ENCODE assay signal across 16 mouse cellular contexts in the genomic region with DNA sequence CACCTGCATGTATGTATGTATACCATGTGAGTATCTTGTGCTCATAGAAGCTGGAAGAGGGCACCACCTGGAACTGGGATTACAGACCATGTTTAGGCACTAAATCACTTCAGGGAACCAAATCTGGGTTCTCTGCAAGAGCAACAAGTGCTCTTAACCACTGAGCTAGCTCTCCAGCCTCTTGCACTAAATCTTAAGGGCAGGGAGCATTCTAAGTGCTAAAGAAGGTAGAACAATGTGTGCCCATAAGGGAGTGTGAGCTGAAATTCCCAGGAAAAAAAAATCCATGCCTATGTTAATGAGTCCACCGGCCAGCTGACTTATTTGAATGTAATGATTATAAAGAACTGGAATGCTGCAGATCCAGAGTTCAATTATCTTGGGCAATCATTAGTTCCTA.
"Had no signal": no experiment of that assay in that cellular context is flagged by ENCODE, and none has a peak within 500 bp of the region (broad histone marks: within the 10 kb centered on the region; RNA-seq: fewer than 3 reads in every experiment).

No protein-coding gene starts in this region.

- DNase-seq: lung, adult 2 months; right cerebral cortex, postnatal 14 days; thymus, adult 2 months; thymus, postnatal 25 days; thymus, postnatal 4 days had no signal

- ATAC-seq: midbrain, embryonic 13.5 days; midbrain, embryonic 15.5 days had no signal

- H3K4me1 ChIP-seq: lung, embryonic 15.5 days; megakaryocyte, embryonic 14.5 days; midbrain, embryonic 13.5 days; midbrain, embryonic 15.5 days; neural tube, embryonic 12.5 days; stomach, embryonic 15.5 days had no signal

- H3K9ac ChIP-seq: liver, embryonic 14.5 days; lung, embryonic 15.5 days; midbrain, embryonic 13.5 days; midbrain, embryonic 15.5 days; neural tube, embryonic 12.5 days; stomach, embryonic 15.5 days had no signal

- H3K36me3 ChIP-seq: lung, embryonic 15.5 days; midbrain, embryonic 13.5 days; midbrain, embryonic 15.5 days; neural tube, embryonic 12.5 days; stomach, embryonic 15.5 days had no signal

- H3K27ac ChIP-seq: liver, embryonic 14.5 days; lung, embryonic 15.5 days; macrophage; midbrain, embryonic 13.5 days; midbrain, embryonic 15.5 days; neural tube, embryonic 12.5 days; stomach, embryonic 15.5 days; stomach, postnatal 0 days had no signal

- H3K4me3 ChIP-seq: lung, embryonic 15.5 days; megakaryocyte, embryonic 14.5 days; midbrain, embryonic 13.5 days; midbrain, embryonic 15.5 days; neural tube, embryonic 12.5 days; stomach, embryonic 15.5 days had no signal

- H3K9me3 ChIP-seq: lung, embryonic 15.5 days; megakaryocyte, embryonic 14.5 days; midbrain, embryonic 13.5 days; midbrain, embryonic 15.5 days; neural tube, embryonic 12.5 days; stomach, embryonic 15.5 days had no signal

- H3K4me2 ChIP-seq: liver, embryonic 11.5 days; lung, embryonic 15.5 days; midbrain, embryonic 11.5 days; midbrain, embryonic 13.5 days; midbrain, embryonic 15.5 days; neural tube, embryonic 12.5 days; stomach, embryonic 15.5 days had no signal

- H3K27me3 ChIP-seq: lung, embryonic 15.5 days; megakaryocyte, embryonic 14.5 days; midbrain, embryonic 13.5 days; midbrain, embryonic 15.5 days; neural tube, embryonic 12.5 days; stomach, embryonic 15.5 days had no signal
